Mouse (Mus musculus): ENCODE measurements around the gene Srgap3.

- TF ChIP-seq CTCF (IDR thresholded peaks at IDR 0.05; ENCODE audit: control insufficient read depth, insufficient read depth, insufficient replicate concordance, low read depth, low read length) = no peak
- no peak for TF ChIP-seq POLR2A (IDR thresholded peaks at IDR 0.05; ENCODE audit: control insufficient read depth, low read depth, low read length)
Observed at GRCm38 (mm10) chr6:112868197-112868957, 78.7 kb downstream of the Srgap3 start.
